Mouse (Mus musculus) heart, adult 2 months (tissue): ENCODE measurements at regions not wholly inside any gene's neighbourhood (a gene's known extent, or its start where the extent isn't known, plus 50 kb on each side); places are given as distances from the start of the nearest gene placed in this dataset.
A peak's percentile ranks its signal among the peaks of the same experiment; 100 is the strongest.

Experiments used
- DNase-seq, 2 experiments: peaks; one replicate each; pipeline ENCODE4 v3.0.0; 2021
- H3K27ac ChIP-seq: fragments of 200-600 bp; 2 replicates; pipeline ENCODE4 v1.8.1; 2022
- H3K27me3 ChIP-seq: fragments of 200-500 bp; 2 replicates; pipeline ENCODE4 v1.6.1; 2012; ENCODE audit warnings: mild to moderate bottlenecking, low read length, inconsistent platforms, mixed read lengths; ENCODE audit not compliant: control insufficient read depth, insufficient read depth
- H3K36me3 ChIP-seq: fragments of 200-500 bp; 2 replicates; pipeline ENCODE4 v1.6.1; 2012; ENCODE audit warnings: low read length, inconsistent platforms; ENCODE audit not compliant: control insufficient read depth, insufficient read depth
- H3K4me1 ChIP-seq: fragments of 200-500 bp; 2 replicates; pipeline ENCODE4 v1.6.1; 2011; ENCODE audit warnings: low read length; ENCODE audit not compliant: control insufficient read depth, insufficient read depth
- H3K4me3 ChIP-seq: fragments of 200-600 bp; 2 replicates; pipeline ENCODE4 v1.8.1; 2022
- H3K79me2 ChIP-seq: fragments of 200-500 bp; replicated peaks from 2 replicates; pipeline ENCODE4 v1.6.1; 2012; ENCODE audit warnings: mild to moderate bottlenecking, inconsistent platforms, low read length, moderate library complexity, mixed read lengths; ENCODE audit not compliant: control insufficient read depth, insufficient read depth
- H3K9ac ChIP-seq: fragments of 200-500 bp; 2 replicates; pipeline ENCODE4 v1.6.1; 2012; ENCODE audit warnings: low read depth, mild to moderate bottlenecking, control low read depth, inconsistent platforms, low read length, mixed read lengths
- CTCF ChIP-seq: fragments of 200-600 bp; IDR thresholded peaks from 2 replicates; pipeline ENCODE4 v1.8.1; 2022; ENCODE audit warnings: antibody characterized with exemption, mild to moderate bottlenecking, moderate library complexity
- EP300 ChIP-seq: fragments of 200-500 bp; IDR thresholded peaks from 2 replicates; pipeline ENCODE4 v1.6.1; 2011; ENCODE audit warnings: low read depth, low read length, control low read depth; ENCODE audit not compliant: insufficient read depth
- POLR2A ChIP-seq: fragments of 200-500 bp; IDR thresholded peaks from 2 replicates; pipeline ENCODE4 v1.6.1; 2011; ENCODE audit warnings: mild to moderate bottlenecking, low read depth, low read length, control low read depth; ENCODE audit not compliant: insufficient read depth
- WGBS: fragments of 180-500 bp; shearing (Covaris S2); methylation state at CpG from one replicate; pipeline ENCODE4 v1.1.7; 2018; 5-methylcytosine and 5-hydroxymethylcytosine counted together
- intact Hi-C: fragments of 180-260 bp; cut with DNase I; formaldehyde crosslinking; loops from one replicate; pipeline ENCODE4 v1.15.1; 2025

DNA sequence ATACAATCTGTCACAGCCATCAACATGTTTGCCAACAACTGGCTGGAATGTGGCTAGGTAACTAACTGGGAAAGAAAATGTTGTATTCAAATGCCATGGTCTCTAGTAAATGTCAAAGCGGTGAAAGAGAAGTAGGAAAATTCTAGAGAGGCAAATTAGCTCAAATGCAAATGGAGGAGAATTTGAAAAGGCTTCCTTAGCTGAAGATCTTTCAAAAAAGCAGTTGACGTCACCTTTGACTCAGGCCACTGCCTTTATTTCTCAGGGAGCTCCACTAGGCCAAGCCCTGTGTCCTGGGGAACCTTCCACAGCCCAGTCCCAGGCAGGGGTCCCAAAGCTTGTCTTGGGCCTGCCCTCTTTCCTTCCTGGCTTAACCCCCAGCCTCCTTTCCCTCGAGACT is 136.6 kb downstream of the Tmem38b start:
- Histone ChIP-seq H3K4me3 (no peak overlapping the region), H3K36me3 (no peaks in the 10 kb centered on the region), H3K27ac (no peak overlapping the region), H3K9ac (no peak overlapping the region), H3K27me3 (no peaks in the 10 kb centered on the region), H3K4me1 (no peaks in the 10 kb centered on the region), H3K79me2 (no peaks in the 10 kb centered on the region)
- TF ChIP-seq EP300 (no peak), CTCF (no peak), POLR2A (no peak)
- whole genome bisulfite sequencing: 78% methylated on average over 3 of the region's 3 CpGs
- no peak for DNase-seq
- intact Hi-C loops: no loop called here

DNA sequence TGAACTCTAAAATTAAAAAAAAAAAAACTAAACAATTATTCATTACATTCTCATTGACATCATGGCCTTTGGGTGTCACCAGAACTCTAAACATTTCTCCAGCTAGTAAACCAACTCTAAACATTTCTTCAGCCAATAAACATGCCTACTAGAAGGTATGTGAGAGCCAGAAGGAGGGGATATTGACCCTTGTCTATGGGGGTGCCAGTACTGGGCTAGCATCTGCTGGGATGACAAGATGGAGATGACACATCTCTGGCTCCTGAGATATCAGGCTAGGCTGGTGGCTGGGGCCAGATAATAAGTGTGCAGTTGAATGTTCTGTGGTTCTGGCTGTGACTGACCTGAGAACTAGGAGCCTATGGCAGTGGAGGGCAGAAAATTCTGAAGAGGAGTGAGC is 144.6 kb downstream of the Tmem38b start:
- no peaks in the 10 kb centered on the region for H3K4me1 ChIP-seq
- DNase-seq: no peak
- no peaks in the 10 kb centered on the region for H3K36me3 ChIP-seq
- no peaks in the 10 kb centered on the region for H3K79me2 ChIP-seq
- TF ChIP-seq EP300 (no peak), POLR2A (no peak), CTCF (no peak)
- no peak overlapping the region for H3K9ac ChIP-seq
- no peaks in the 10 kb centered on the region for H3K27me3 ChIP-seq
- intact Hi-C loops: no loop called here
- no peak overlapping the region for H3K27ac ChIP-seq
- H3K4me3 ChIP-seq: no peak overlapping the region

DNA sequence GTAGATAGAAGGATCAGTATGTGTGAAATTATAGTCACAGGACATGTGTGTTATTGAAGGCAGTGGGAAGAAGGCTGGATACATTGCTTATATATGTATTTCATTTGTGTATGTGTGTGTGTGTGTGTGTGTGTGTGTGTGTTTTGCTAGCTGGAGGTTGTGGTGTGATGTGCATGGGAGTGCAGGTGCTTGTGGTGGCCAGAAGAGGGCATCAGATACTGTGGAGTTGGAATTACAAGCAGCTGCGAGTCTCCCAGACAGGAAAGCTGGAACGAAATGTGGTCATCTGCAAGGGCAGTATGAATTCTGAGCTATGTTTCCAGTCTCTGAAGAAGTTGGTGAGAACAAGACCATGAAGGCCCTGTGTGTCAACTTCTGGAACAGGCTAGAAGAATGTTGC is 145.1 kb downstream of the Tmem38b start:
- WGBS: 81% methylated on average over 2 of the region's 2 CpGs
- DNase-seq: no peak
- Histone ChIP-seq H3K79me2 (no peaks in the 10 kb centered on the region), H3K4me1 (peaks cover under 1% of the 10 kb centered on the region; the same call in 1 of the 2 replicates), H3K9ac (no peak overlapping the region), H3K4me3 (no peak overlapping the region), H3K36me3 (no peaks in the 10 kb centered on the region), H3K27me3 (no peaks in the 10 kb centered on the region), H3K27ac (no peak overlapping the region)
- intact Hi-C loops: no loop called here
- TF ChIP-seq CTCF: no peak
- no peak for TF ChIP-seq POLR2A
- no peak for TF ChIP-seq EP300

DNA sequence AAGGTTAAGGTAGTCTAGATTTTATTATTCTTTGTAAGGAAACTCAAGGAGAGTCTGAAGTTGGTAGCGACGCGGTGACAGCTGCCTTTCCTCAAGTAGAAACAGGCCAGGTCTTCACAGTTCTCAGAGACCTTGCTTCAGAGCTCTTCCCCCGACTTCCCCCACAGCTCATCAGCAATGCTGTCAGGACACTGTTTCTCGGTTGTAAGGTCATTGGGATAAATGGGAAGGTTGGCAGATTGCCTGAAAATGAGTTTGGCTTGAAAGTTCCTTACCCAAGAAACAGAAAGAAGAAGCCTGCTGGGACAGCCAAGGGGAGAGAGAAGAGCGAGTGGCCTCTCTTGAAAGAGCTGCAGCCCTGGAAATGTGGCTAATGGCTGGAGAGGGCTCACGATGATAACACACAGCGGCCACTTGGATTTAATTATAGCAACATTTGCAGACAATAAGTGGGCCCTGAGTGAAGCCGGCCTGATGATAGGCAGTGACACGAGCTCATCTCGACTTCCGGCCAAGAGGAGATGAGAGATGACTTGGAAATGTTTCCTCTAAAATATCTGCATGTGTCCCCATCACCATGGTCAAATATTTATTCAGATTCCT is 150.3 kb downstream of the Tmem38b start:
- Histone ChIP-seq H3K27me3 (no peaks in the 10 kb centered on the region), H3K4me3 (no peak overlapping the region), H3K79me2 (no peaks in the 10 kb centered on the region), H3K27ac (no peak overlapping the region), H3K4me1 (peaks cover 3% of the 10 kb centered on the region; the same call in 1 of the 2 replicates), H3K36me3 (no peaks in the 10 kb centered on the region), H3K9ac (no peak overlapping the region)
- intact Hi-C loops: no loop called here
- 25% methylated on average over 12 of the region's 12 CpGs for WGBS
- no peak for TF ChIP-seq EP300
- no peak for TF ChIP-seq POLR2A
- TF ChIP-seq CTCF: no peak
- peak in 1 of 2 experiments; percentile 3 for DNase-seq

DNA sequence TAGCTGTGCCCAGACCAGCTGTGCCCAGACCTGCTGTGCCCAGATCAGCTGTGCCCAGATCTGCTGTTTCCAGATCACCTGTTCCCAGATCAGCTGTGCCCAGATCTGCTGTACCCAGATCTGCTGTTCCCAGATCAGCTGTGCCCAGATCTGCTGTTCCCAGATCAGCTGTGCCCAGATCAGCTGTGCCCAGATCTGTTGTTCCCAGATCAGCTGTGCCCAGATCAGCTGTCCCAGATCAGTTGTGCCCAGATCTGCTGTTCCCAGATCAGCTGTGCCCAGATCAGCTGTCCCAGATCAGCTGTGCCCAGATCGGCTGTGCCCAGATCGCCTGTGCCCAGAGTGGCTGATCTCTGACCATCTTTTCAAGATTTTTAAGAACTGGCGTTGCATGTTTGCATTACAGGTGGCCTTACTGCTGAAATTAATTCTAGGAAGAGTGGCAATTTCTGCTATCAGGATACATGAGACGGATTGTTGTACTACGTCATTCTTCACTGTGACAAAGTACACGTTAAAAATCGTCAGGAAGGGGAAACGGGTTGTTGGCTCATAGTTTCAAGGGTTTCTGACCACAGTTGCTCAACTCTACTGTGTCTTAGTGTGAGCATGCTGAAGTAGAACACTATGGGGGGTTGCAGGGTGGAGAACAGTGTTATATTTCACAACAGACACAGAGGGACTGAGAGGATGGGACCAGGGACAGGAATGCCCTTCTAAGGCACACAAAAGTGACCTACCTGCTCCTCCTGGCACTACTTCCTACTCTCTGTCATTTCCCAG is 160.9 kb downstream of the Tmem38b start:
- H3K9ac ChIP-seq: no peak overlapping the region
- no peaks in the 10 kb centered on the region for H3K36me3 ChIP-seq
- H3K27me3 ChIP-seq: no peaks in the 10 kb centered on the region; the same call in 1 of the 2 replicates
- no peaks in the 10 kb centered on the region for H3K4me1 ChIP-seq
- H3K27ac ChIP-seq: no peak overlapping the region
- TF ChIP-seq EP300 (no peak), CTCF (no peak), POLR2A (no peak)
- no peaks in the 10 kb centered on the region for H3K79me2 ChIP-seq
- intact Hi-C loops: no loop called here
- DNase-seq: no peak
- no peak overlapping the region for H3K4me3 ChIP-seq
- WGBS: 72% methylated on average over 8 of the region's 8 CpGs

DNA sequence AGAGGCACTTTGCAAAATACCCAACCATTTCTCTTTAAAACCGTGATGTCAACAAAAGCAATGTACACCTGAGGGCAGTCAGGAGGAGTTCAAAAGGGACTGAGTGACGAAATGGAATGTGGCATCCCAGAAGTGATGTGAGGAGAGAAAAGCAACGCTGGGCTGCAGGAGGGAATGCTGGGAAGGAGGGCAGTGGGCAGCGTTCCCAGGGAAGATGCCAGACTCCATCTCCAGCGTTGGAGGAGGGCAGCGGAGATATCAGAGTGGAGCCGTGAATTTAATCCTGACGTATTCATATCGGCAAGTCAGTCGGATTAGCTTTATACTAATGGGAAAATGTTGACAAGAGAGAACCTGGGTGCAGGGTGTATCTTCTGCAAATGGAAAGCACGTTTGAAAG is 161.7 kb downstream of the Tmem38b start:
- TF ChIP-seq EP300 (no peak), POLR2A (no peak), CTCF (no peak)
- DNase-seq: no peak
- H3K9ac ChIP-seq: no peak overlapping the region
- no peaks in the 10 kb centered on the region for H3K79me2 ChIP-seq
- H3K27ac ChIP-seq: no peak overlapping the region
- intact Hi-C loops: no loop called here
- no peak overlapping the region for H3K4me3 ChIP-seq
- WGBS: 67% methylated on average over 11 of the region's 11 CpGs
- no peaks in the 10 kb centered on the region for H3K4me1 ChIP-seq
- no peaks in the 10 kb centered on the region; the same call in 1 of the 2 replicates for H3K27me3 ChIP-seq
- no peaks in the 10 kb centered on the region for H3K36me3 ChIP-seq
